Mouse (Mus musculus): ENCODE results near the gene Tprg. TPM values are rescaled to one million over a fixed set of nuclear protein-coding genes. Genes with fewer than 3 reads are reported as not detected.

Gene Tprg
- total and polyA plus RNA-seq, 3 experiments = 0.22 TPM; not detected in 2

DNA sequence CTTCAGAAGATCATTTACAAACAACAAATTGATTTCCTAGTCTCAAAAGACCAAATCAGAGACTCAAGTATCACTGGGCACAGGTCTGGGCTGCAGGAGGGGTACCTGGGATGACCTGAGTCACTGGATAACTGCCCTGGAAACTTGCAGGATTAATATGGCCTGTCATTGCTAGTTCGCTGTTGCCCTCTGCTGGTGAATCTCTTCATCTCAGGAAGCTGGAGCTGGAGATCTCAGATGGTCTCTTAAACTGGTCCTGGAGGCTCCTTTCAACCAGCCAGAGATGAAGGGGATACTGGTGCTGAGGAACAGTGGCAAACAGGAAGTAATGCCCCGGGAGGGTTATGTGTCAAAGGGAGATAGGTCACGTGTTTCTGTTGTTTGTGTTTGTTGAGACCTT lies 63.0 kb downstream of the Tprg start:
- Histone ChIP-seq H3K4me1 (ENCODE audit: insufficient read depth, low read depth, low read length) (no peaks in the 10 kb centered on the region), H3K9me3 (replicated peaks) (0 out of 2 replicates have a peak, but pooled peaks cover 3% of the 10 kb centered on the region), H3K4me3 (ENCODE audit: low read depth, low read length) (no peak overlapping the region), H3K27me3 (ENCODE audit: insufficient read depth, low read length) (no peaks in the 10 kb centered on the region), H3K36me3 (replicated peaks) (no peaks in the 10 kb centered on the region)
- ATAC-seq (ENCODE audit: extremely low read depth, insufficient number of reproducible peaks, low FRiP score, poor library complexity, severe bottlenecking) (no peak), DNase-seq (ENCODE audit: low spot score) (no peak)
- TF ChIP-seq GATA1 (IDR thresholded peaks at IDR 0.05; ENCODE audit: borderline replicate concordance, low read length) (no peak), CTCF (IDR thresholded peaks at IDR 0.05; ENCODE audit: low read depth, low read length) (no peak), TAL1 (conservative IDR thresholded peaks at IDR 0.05; ENCODE audit: low read depth, low read length) (no peak), GATA2 (IDR thresholded peaks at IDR 0.05; ENCODE audit: borderline replicate concordance, low read depth, low read length) (no peak)

DNA sequence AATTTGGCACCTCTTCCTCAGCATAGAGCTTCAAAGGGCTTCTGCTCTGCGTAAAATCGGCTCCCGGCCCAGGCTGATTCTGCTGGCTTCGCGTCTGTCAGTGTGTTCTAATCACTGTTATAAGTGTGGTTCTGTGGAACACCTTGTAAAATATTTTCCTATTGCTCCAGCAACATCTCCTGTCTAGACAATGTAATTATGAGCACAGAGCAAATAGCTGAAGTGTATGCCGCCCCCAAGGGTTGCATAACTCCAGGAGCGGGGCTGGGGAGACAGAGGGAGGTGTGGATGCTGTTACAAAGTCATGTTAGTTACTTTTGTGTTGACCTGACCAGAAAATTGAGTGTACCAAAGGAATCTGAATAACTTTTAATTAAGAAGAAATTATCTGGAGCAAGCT lies 81.2 kb downstream of the Tprg start:
- Histone ChIP-seq H3K4me3 (ENCODE audit: low read depth, low read length) (no peak overlapping the region), H3K36me3 (replicated peaks) (no peaks in the 10 kb centered on the region), H3K4me1 (ENCODE audit: insufficient read depth, low read depth, low read length) (no peaks in the 10 kb centered on the region), H3K9me3 (replicated peaks) (peaks cover 10% of the 10 kb centered on the region; the same call in 1 of the 2 replicates), H3K27me3 (ENCODE audit: insufficient read depth, low read length) (no peaks in the 10 kb centered on the region)
- no peak for DNase-seq (ENCODE audit: low spot score)
- ATAC-seq (ENCODE audit: extremely low read depth, insufficient number of reproducible peaks, low FRiP score, poor library complexity, severe bottlenecking) = no peak
- TF ChIP-seq GATA1 (IDR thresholded peaks at IDR 0.05; ENCODE audit: borderline replicate concordance, low read length) = no peak
- no peak for TF ChIP-seq POLR2AphosphoS5 (IDR thresholded peaks at IDR 0.05; ENCODE audit: insufficient replicate concordance, low read depth, low read length)
- TF ChIP-seq GATA2 (IDR thresholded peaks at IDR 0.05; ENCODE audit: borderline replicate concordance, low read depth, low read length) = no peak

DNA sequence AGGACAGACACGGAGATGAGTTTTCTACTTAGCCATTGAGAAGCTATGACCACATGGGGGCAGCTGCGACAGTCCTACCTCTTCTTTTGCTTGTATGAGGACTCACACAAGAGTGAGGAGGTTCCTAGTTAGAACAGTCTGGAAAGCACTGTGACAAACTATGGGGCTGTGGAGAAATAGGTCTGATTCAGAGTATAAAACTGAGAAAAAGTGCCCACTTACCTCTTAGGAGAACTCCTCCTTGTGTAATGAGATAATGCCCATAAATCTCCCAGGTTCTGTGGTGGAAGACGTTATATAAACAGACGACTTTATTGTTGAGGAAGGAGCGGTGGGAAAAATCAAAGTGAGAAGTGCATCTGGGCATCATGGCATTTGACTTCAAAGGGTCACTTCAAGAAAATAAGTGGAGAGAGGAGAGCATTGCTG lies 83.4 kb downstream of the Tprg start:
- no peak for DNase-seq (ENCODE audit: low spot score)
- Histone ChIP-seq H3K4me1 (ENCODE audit: insufficient read depth, low read depth, low read length) (no peaks in the 10 kb centered on the region), H3K9me3 (replicated peaks) (peaks cover 10% of the 10 kb centered on the region), H3K4me3 (ENCODE audit: low read depth, low read length) (no peak overlapping the region), H3K27me3 (ENCODE audit: insufficient read depth, low read length) (no peaks in the 10 kb centered on the region), H3K36me3 (replicated peaks) (no peaks in the 10 kb centered on the region)
- no peak for TF ChIP-seq CTCF (IDR thresholded peaks at IDR 0.05; ENCODE audit: low read depth, low read length)
- no peak for TF ChIP-seq GATA2 (IDR thresholded peaks at IDR 0.05; ENCODE audit: borderline replicate concordance, low read depth, low read length)
- no peak for TF ChIP-seq TAL1 (conservative IDR thresholded peaks at IDR 0.05; ENCODE audit: low read depth, low read length)
- no peak for TF ChIP-seq POLR2AphosphoS5 (IDR thresholded peaks at IDR 0.05; ENCODE audit: insufficient replicate concordance, low read depth, low read length)
- TF ChIP-seq GATA1 (IDR thresholded peaks at IDR 0.05; ENCODE audit: borderline replicate concordance, low read length) = no peak
- no peak for ATAC-seq (ENCODE audit: extremely low read depth, insufficient number of reproducible peaks, low FRiP score, poor library complexity, severe bottlenecking)

DNA sequence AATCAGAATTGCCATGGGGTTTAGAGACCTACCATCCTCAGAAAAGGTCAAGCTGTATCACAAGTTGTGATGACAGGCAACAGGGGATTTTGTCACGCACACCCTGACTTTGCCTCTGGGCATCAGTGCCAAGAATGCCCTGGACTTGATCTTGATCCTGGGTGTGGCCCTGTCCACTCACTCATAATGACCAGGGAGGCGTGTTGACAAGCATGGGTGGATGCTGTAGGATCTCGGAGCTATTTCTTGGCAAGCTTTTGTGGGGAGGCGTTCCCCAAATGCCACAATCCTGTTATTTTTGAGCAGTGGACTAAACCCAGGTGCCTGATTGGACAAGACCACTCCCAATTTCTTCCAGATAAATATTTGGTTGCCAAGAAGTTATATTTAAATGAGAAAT lies 87.5 kb downstream of the Tprg start:
- Histone ChIP-seq H3K4me1 (ENCODE audit: insufficient read depth, low read depth, low read length) (no peaks in the 10 kb centered on the region), H3K4me3 (ENCODE audit: low read depth, low read length) (no peak overlapping the region), H3K27me3 (ENCODE audit: insufficient read depth, low read length) (no peaks in the 10 kb centered on the region), H3K36me3 (replicated peaks) (no peaks in the 10 kb centered on the region), H3K9me3 (replicated peaks) (peaks cover 10% of the 10 kb centered on the region)
- ATAC-seq (ENCODE audit: extremely low read depth, insufficient number of reproducible peaks, low FRiP score, poor library complexity, severe bottlenecking) (no peak), DNase-seq (ENCODE audit: low spot score) (no peak)
- no peak for TF ChIP-seq CTCF (IDR thresholded peaks at IDR 0.05; ENCODE audit: low read depth, low read length)
- no peak for TF ChIP-seq POLR2AphosphoS5 (IDR thresholded peaks at IDR 0.05; ENCODE audit: insufficient replicate concordance, low read depth, low read length)
- no peak for TF ChIP-seq GATA2 (IDR thresholded peaks at IDR 0.05; ENCODE audit: borderline replicate concordance, low read depth, low read length)
- no peak for TF ChIP-seq TAL1 (conservative IDR thresholded peaks at IDR 0.05; ENCODE audit: low read depth, low read length)
- no peak for TF ChIP-seq GATA1 (IDR thresholded peaks at IDR 0.05; ENCODE audit: borderline replicate concordance, low read length)

DNA sequence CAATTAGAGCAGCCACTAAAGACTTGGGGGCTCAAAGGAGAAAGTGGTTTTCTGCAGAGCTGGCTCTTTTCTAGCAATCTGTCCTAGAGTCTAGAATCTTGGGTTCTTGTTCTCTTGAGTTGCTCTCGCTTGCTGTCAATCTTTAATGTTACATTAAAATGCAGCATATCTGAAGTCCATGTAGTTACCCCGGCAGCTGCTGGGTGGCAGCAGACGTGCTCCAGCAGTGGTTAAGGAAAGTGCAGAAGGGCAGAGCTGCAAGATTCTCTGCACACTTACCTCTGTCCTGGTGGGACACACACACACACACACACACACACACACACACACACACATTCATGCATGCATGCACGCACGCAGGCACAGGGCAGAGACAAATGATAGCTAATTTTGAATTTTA lies 88.2 kb downstream of the Tprg start:
- H3K4me1 ChIP-seq (ENCODE audit: insufficient read depth, low read depth, low read length) = no peaks in the 10 kb centered on the region
- H3K9me3 ChIP-seq (replicated peaks) = peaks cover 5% of the 10 kb centered on the region
- no peak for DNase-seq (ENCODE audit: low spot score)
- no peaks in the 10 kb centered on the region for H3K36me3 ChIP-seq (replicated peaks)
- no peak overlapping the region for H3K4me3 ChIP-seq (ENCODE audit: low read depth, low read length)
- ATAC-seq (ENCODE audit: extremely low read depth, insufficient number of reproducible peaks, low FRiP score, poor library complexity, severe bottlenecking) = no peak
- H3K27me3 ChIP-seq (ENCODE audit: insufficient read depth, low read length) = no peaks in the 10 kb centered on the region
- no peak for TF ChIP-seq GATA2 (IDR thresholded peaks at IDR 0.05; ENCODE audit: borderline replicate concordance, low read depth, low read length)
- no peak for TF ChIP-seq TAL1 (conservative IDR thresholded peaks at IDR 0.05; ENCODE audit: low read depth, low read length)
- no peak for TF ChIP-seq CTCF (IDR thresholded peaks at IDR 0.05; ENCODE audit: low read depth, low read length)
- no peak for TF ChIP-seq GATA1 (IDR thresholded peaks at IDR 0.05; ENCODE audit: borderline replicate concordance, low read length)
- TF ChIP-seq POLR2AphosphoS5 (IDR thresholded peaks at IDR 0.05; ENCODE audit: insufficient replicate concordance, low read depth, low read length) = no peak

DNA sequence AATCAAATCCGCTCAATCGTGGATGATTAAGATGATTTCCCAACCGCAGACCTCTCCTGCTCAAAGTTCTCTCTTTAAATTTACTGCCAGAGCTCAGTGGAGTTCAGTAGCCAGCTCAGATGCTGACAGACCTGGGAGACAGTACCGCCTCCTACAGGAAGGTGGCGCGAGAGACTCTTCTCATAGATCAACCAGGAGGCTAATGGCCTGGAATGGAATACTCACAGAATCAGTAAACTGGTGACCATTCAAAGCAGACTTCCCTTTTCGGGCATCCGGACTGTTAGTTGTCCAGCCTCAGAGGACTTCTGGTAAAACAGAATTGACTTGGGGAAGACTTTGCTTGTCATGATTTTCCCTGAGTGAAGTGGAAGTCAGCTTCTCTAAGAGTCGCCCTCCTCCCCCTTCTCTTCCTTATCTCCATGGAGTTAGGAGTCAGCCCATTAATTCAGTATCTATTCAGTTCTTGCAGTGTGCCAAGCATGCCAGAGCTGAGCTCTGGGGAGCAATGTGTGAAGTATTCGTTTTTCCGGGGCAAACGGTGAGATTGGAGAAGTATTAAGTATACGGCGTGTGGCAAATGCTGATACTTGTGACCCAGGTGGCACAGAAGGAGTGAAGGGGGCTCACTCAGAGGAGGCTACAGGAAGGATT lies 90.2 kb downstream of the Tprg start:
- Histone ChIP-seq H3K27me3 (ENCODE audit: insufficient read depth, low read length) (no peaks in the 10 kb centered on the region), H3K4me1 (ENCODE audit: insufficient read depth, low read depth, low read length) (no peaks in the 10 kb centered on the region), H3K4me3 (ENCODE audit: low read depth, low read length) (no peak overlapping the region), H3K9me3 (replicated peaks) (peaks cover 8% of the 10 kb centered on the region), H3K36me3 (replicated peaks) (no peaks in the 10 kb centered on the region)
- ATAC-seq (ENCODE audit: extremely low read depth, insufficient number of reproducible peaks, low FRiP score, poor library complexity, severe bottlenecking) (no peak), DNase-seq (ENCODE audit: low spot score) (no peak)
- TF ChIP-seq GATA2 (IDR thresholded peaks at IDR 0.05; ENCODE audit: borderline replicate concordance, low read depth, low read length) = no peak
- TF ChIP-seq CTCF (IDR thresholded peaks at IDR 0.05; ENCODE audit: low read depth, low read length) = no peak
- no peak for TF ChIP-seq POLR2AphosphoS5 (IDR thresholded peaks at IDR 0.05; ENCODE audit: insufficient replicate concordance, low read depth, low read length)
- TF ChIP-seq TAL1 (conservative IDR thresholded peaks at IDR 0.05; ENCODE audit: low read depth, low read length) = no peak
- TF ChIP-seq GATA1 (IDR thresholded peaks at IDR 0.05; ENCODE audit: borderline replicate concordance, low read length) = no peak

All from G1E (cell line).